Mouse (Mus musculus): ENCODE measurements around the gene Lrrc20.
"Not testable (repeated sequence)": the region's sequence is repeated elsewhere in the genome, so short reads cannot be mapped to it uniquely, and the experiment has no call there.

Lrrc20 gene

DNA sequence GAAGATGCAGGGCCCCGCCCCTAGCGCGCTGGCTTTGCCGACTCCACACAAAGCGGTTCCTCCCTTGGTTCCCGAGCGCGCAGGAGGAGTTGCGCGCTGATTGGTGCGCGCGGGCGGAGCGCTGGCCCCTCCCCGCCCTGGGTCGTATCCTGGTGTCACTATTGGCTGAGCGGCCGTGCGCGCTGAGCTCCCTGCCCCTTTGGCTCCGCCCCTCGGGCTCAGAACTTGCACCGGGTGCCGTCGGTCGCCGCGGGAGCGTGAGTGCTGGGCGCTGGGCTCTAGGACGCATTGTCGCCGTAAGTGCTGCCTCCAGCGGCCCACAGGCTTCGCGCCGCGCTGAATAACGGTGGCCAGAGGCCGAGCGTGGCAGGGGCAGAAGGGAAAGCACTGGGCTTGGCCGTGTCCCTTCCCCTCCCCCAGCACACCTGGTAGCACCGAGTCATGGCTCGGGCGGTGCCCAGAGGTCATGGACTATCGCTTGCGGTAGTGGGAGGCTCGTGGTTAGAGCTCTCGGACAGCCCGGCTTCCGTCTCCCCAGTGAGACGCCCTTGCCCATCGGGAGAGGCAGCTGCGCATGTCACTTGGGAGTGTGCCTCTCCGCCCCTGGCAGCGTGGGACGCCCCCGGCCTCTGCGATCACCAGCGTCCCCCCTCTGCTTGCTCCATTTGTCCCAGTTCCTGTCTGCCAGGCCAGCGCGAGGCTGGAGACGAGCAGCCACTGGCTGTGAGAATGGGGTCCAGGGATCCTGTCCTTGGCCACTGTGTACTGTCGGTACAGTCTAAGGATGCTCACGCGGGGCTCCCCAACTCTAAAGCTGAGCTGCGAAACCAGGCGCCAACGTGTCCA, at the start of gene Lrrc20:
Lrrc20 (plus strand) TSS at position 208 of the 846 bp plus-strand sequence.
- DNase-seq (ENCODE audit: low spot score in 2 of 2), result peak; percentile 91 to 94

DNA sequence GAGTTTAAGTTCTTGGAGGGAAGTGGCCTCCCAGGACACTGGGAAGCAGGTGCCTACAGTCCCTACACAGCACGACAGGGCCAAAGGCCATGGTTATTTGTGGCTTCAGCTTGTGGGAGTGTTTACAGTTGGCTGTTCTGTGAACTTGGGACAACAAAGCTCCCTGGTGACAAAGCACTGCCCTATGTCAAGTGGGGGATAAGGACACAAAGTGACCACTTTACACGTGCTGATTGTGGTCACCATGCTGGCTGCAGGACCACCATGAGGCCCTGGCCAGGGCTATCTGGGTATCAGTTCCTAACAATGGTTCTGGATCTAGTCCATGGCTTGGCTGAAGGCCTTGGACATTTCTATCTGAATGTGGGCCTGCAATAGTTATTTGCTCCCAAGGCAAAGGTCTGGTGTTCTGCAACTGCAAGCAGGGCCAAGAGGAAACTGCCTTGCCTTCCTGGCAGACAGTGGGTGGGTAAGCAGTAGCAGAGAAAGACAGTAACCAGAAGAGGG, 49.3 kb upstream of the Lrrc20 start:
- DNase-seq (ENCODE audit: low spot score in 2 of 2), result no peak

DNA sequence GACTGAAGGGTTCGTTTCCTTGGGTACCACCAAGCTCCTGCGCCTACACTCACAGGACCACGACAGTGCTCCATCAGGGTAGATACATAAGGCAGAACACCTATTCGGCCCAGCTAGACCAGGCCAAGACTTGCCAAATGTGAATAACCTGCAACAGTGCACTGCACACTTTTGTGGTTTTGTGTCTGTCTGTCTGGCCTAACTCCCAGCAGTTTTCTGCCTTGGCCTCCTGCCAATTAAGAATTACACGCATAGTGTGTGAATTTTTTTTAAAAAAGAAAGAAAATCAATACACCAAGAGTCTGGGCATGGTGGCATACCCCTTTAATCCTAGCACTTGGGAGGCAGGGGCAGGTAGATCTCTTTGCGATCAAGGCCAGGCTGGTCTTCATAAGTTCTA, 47.6 kb upstream of the Lrrc20 start:
- no peak for DNase-seq (ENCODE audit: low spot score in 2 of 2)

DNA sequence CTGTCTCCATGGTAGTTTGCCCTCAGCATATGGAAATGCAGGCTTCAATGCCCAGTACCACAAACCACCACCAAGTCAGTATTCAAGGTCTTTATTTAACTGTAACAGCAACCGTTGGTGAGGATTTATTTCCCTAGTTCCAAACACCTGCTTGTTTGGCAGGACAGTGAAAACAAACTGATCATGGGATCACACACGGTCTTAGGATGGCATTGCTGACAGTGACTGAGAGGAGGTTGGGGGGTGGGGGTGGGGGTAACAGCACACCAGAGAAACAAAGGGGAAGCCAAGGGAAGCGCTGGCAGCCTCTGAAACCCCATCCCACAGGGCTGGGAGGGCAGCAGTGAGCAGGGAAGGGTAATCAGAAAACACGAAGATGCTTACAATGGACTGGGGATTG, 47.2 kb upstream of the Lrrc20 start:
- no peak for DNase-seq (ENCODE audit: low spot score in 2 of 2)

DNA sequence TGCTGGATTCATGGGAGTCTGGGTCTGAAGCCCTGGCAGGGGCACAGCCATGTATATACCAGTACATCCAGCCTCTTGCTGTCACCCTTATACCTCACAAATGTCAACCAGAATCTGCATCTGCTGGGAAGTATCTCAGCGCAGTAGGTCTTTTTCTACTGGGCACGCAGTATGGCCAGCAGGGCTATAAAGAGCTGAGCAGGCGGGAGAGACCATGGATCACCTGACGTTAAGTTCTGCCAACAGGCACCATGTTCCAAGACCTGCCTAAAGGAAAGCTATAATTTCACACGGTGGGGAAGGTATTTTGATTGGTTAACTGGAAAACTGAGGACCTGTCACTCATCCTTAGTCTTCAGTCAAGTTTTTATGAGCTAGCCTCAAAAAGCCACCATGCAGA, 46.6 kb upstream of the Lrrc20 start:
- no peak for DNase-seq (ENCODE audit: low spot score in 2 of 2)

DNA sequence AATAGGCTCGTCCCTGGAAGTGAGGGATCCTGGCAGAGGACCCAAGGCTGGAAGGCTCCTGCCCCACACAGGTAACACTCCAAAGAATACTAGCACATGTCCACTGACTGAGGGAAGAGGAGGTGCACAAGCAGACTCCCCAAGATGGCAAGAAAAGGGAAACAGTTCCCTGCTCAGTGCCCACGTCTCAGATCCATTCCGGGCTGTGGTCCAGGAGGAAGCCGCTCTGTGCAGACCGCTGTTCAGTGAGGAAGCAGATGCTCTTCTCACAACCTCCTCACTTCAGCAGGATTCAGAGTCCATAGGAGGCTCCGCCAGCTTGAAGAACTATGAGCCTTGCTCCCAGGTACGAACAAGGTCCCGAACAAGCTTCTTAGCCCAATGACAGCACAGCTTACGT, 44.2 kb upstream of the Lrrc20 start:
- peak; percentile 71 to 80 for DNase-seq (ENCODE audit: low spot score in 2 of 2)

DNA sequence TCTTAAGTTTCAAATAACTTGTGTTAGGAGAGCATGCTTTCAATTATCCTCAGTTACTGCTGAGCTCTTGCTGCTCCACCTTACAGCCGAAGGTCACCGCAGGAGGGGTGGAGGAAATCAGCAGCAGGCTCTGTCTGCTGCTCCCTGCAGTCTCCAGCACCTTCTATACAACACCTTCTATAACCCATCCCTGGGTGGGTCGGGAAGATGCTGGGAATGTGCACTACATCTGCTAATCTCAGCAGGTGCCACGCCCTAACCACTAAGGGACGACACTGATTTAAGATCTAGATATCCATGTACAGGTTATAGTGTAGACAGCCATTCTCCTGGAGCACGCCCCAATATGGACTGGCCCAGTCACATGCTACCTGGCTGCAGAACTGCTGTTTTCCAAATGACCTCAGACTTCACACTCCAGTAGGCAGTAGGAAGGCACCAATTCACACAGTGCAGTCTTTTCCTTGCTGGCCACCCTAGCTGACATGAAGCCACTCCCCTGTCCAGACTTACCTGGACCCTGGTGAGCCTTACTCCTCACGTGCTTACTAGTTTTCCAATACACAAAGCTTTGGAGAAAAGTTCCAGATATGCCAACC, 35.3 kb upstream of the Lrrc20 start:
- DNase-seq (ENCODE audit: low spot score in 2 of 2), result no peak

DNA sequence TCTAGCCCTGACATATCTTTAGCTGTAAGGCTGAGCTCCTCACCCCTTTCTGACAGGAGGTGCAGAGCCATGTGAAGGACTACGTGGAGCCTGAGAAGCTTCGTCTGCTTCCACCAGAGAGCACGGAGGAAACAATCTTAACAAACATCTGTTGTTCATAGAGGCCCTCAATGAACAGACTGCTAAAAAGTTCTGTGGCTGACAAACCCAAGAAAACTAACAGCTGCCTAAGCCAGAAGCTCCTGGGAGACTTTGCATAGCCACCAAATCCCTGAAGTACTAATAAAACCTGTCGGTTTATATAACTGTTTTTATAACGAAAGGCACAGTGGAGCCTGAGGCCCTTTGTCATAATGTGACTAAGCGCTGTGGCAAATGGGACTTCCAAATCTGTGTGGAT, 32.1 kb upstream of the Lrrc20 start:
- no peak for DNase-seq (ENCODE audit: low spot score in 2 of 2)

DNA sequence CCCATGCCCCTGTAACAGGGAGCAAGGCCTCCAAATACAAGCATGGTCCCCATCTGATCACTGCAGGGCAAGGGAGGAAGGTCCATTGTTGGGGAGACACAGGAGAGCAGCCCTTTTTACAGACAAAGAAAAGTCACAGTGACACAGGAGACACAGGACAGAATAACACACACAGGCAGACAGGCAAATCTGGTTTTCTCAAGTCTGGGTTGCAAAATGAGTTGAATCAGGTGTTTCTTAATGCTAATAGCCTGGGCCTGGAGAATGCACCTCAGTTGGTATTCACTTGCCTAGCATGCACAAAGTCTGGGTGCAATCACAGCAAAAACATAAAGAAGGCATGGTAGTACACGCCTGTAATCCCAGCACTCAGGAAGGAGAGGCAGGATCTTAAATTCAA, 31.7 kb upstream of the Lrrc20 start:
- no peak for DNase-seq (ENCODE audit: low spot score in 2 of 2)

DNA sequence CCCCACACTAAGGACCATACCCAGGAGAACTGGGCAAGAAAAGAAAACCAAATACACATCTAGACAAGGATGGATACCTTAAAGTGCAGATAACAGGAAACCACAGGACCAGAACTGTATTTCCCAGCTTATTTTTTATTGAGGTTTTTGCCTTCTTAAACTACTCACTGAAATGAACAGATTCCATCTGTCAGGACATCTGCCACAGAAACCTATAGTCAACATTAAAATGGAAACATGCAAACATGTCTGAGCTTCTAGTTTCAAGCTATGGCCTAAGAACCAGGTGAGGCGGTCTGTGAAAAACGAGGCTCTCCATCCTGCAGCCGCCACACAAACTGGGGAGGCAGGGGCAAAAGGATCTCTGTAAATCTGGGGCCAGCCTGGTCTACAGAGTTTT, 30.6 kb upstream of the Lrrc20 start:
- DNase-seq (ENCODE audit: low spot score in 2 of 2), result no peak

DNA sequence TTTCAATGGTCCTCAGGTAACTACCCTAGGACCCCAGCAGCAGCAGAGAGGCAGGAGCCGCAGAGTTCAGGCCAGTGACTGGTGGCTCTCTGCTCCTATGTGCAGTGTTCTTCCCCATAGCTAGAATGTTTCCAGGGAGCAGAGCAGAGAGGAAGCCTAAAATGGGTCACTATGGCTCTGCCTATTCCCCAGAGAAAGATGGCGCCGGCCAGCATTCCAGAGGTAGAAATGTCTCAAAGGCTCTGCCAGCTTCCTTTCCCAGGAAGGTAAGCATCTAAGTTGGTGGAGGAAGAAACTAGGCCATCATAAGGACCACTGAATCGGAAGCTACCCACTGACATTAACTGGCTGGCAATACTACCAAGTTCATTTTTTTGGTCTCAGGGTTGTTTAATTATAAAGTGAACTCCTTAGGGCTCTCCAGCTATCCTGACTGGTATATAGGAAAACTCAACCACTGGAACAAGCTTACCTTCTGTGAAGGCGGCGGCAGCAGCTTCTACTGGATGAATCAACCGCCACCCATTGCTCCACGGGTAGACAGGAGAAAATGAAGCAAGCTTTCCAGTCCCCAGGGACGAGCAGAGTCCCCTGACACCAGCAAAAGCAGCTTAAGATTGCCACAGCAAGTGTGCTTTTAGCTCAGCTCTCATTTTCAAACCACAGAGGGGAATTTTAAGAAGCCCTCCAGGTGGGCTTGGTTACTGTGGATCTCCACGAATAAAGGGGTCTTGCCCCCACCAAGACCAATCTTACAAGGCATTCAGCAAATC, 27.8 kb upstream of the Lrrc20 start:
- no peak for DNase-seq (ENCODE audit: low spot score in 2 of 2)

DNA sequence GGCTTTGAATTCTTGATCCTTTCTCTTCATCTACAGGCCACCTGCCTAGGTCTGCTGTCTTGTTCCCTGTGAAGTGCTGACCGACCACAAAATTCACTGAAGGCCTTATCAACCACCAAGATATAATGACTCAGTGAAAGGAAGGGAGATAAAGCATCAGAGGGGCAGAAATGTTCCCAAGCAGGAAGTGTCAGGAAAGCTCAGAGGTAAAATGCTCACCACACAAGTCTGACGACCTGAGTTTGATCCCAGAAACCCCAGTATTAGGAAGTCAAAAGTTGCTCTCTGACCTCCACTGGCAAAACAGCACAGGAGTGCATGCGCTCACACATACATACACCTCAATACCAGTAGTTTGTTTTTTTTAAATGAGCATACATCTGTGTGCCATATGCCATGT, 26.8 kb upstream of the Lrrc20 start:
- DNase-seq (ENCODE audit: low spot score in 2 of 2), result no peak

DNA sequence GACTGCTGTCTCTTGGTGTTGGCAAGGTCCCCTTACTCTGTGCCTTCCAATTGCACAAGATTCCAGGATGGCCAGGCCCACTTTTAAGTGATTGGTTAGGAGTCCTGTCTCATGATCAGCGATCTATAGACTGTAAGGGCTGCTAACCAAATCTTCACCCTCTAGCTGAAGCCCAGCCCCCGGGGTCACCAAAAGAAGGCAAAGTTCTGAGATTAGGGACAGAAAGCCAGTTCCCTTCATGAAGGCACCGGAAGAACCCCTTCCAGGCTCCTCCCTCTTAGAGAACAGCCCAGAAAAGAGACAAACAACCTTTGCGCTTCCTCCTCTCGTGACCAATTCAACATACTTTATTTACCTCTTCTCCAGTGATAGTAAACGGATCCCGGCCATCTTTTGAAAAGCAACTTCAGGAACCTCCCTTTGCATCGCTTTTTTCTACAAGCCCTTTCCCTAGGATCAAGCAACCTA, 24.1 kb upstream of the Lrrc20 start:
- no peak for DNase-seq (ENCODE audit: low spot score in 2 of 2)

DNA sequence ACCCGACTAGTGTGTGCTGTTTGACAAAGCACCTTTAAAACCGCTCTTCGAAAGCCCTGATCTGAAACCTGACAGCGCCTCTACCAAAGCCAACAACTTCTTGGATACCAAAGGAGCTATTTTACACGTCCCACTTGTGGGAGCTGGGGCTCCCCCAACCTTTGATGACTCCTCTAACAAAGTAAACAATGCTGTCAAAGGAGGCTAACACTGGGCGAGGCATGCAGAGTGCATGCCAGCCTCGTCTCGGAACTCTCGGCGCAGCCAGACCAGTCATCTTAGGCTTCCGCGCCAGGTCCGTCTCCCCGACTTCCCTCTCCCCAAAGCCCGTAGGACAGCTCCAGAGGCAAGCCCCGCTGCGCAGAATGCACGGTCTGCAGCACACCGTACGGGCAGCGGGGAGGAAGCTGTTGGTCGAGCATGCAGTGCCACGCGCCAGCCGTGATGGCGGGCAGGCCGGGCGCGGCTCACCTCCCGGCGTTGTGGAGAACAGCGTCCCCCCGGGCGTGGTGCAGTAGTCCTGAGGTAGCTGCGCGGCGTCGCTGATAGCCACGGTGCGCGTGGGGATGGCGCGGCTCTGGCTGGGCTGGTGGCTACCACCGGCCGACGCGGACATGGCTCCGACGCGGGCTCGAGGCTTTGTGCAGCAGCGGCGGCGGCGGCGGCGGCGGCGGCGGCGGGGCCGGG, 23.5 kb upstream of the Lrrc20 start:
- peak; percentile 26 to 30 for DNase-seq (ENCODE audit: low spot score in 2 of 2)

DNA sequence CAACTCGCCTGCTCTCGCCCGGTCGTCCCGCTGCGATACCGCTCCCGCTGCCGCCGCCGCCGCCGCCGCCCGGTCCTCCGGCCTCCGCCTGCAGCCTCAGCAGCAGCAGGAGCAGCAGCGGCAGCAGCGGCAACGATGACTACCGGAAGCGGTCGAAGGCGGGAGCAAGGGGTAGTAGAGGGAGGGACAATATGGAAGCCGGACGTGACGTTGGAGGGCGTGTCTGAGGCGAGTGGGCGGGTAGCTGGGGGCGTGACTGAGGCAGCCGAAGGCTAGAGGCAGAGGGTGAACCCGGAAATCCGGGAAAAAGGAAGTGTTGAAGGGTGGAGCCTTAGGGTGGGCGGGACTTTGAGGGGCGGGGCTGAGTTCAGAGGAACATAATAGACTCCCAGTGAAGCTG, 23.0 kb upstream of the Lrrc20 start, which contains the start of gene Eif4ebp2:
Eif4ebp2 (minus strand) TSS at position 17 of the 400 bp plus-strand sequence.
- DNase-seq (ENCODE audit: low spot score in 2 of 2), result peak; percentile 96 to 97

DNA sequence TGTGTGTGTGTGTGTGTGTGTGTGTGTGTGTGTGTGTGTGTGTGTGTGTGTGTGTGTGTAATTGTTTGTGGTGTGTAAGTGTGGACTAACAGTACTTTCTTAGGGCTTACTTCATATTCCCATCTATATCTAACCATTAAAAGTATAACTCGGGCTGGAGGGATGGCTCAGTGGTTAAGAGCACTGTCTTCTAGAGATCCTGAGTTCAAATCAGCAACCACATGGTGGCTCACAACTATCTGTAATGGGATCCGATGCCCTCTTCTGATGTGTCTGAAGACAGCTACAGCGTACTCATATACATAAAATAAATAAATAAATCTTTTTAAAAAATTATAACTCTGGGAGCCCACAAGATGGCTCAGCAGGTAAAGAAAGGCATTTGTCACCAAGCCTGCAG, 22.4 kb upstream of the Lrrc20 start:
- not testable (repeated sequence) for DNase-seq (ENCODE audit: low spot score in 2 of 2)

DNA sequence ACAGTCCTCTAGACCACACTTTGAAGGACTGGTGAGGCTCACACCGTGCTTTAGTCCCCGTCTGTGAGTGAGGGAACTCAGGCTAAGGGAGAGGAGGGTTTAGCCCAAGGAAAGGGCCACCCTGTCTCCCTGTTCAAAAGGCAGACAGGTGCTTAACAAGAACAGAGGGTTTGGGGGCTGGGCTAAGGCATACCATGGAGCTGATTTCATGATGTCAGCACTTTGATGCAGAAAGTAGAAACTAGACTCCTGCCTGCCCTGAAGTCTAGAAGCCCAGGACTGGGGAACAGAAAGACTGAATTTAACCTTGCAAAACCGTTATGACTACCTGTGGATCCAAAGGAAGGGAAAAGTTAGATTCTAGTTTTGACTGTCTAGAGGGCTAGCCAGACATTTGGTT, 18.4 kb upstream of the Lrrc20 start:
- DNase-seq (ENCODE audit: low spot score in 2 of 2), result no peak

DNA sequence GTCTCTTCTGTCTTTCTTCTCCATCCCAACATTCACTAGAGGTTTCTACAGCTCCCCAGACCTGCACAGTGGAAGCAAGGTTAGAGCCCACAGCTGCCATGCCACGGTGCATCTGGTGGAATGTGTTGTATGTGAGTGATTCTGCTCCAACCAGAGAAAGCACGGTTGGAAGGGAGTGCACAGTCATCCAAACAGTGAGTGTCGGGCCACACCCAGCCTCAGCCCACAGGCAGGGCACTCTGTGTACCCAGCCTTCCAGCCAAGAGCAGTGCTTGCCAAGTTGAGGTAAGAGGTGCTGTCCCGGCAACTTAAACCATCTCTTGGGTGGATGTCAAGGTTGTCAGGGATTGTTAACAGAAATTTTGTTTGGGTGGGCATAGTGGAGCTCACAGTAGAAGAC, 10.6 kb upstream of the Lrrc20 start:
- no peak for DNase-seq (ENCODE audit: low spot score in 2 of 2)

DNA sequence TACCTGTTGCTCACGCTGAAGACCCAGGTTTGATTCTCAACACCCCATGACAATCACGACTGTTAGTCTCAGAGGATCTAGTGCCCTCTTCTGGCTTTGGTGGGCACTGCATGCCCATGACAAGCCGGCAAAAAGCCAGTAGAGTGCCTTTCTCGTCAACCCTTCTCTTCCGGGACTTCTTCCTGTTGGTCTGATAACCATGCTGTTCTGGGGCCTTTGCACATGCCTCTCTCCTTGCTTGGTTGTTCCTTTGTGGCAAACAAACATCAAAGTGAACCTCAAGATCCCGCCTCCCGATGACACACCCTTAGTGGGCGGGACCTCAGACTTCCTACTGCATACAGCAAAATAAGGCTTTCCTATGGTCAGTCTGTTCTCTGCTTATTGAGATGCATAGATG, 9.4 kb upstream of the Lrrc20 start:
- no peak for DNase-seq (ENCODE audit: low spot score in 2 of 2)

DNA sequence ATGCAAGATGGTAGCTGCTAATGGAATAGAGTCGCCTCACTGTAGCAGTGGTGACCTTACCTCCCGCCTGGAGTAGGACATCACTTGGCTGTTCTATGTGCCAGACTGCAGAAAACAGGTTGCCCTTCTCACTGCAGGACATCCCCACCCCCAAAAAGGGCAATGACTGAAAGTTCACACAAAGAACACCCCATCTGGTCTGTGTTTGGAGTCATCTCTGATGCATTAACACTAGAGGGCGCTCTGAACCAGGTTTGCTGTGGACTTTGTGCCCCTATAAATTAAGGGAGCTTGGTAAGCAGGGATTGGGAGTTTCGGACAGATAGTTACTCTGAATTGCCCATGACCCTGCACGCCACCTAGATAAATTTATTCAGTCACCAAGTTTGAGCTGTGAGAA, 8.7 kb upstream of the Lrrc20 start:
- DNase-seq (ENCODE audit: low spot score in 2 of 2), result no peak

DNA sequence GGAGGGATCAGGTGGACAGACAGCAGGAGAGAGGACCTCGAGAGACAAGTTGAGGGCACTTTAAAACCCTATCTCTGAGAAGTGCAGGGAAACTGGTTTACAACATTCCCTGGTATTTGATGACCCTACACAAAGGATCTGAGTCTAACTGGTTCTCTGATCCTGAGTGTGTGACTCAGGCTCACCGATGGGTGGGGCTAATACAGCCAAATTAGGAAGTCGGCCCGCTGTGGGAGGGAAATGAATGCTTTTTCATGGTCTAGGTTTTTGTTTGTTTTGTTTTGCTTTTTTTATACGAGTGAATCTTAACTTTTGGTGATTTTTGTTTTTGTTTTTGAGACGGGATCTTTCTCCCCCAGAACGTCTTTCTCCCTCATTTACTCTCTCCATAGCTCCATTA, 6.7 kb upstream of the Lrrc20 start:
- DNase-seq (ENCODE audit: low spot score in 2 of 2), result no peak

DNA sequence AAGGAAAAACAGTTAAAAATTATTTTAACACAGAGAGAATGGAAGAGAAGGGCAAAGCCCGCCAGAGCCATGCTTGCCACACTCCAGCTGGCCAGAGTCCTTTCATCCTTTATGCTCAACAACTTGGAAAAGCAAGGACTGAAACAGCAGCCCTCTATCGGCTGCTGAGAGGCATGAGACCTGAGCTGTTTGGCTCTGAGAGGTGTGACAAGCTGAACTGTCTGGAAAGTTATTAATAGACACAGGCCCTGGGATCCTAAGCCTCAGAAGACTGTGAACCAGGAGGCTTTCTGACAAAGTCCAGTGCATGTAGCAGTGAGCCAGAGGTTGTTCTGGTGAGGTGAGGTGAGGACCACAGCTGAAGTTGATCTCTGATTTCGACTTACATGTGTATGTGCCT, 2.0 kb upstream of the Lrrc20 start:
- no peak for DNase-seq (ENCODE audit: low spot score in 2 of 2)
